Mouse (Mus musculus) layer of hippocampus, postnatal 10 days (tissue): ENCODE data around the gene Gm28374. TPM values are rescaled to one million over a fixed set of nuclear protein-coding genes. Genes with fewer than 3 reads are reported as not detected.
"Not testable (repeated sequence)": the region's sequence is repeated elsewhere in the genome, so short reads cannot be mapped to it uniquely, and the experiment has no call there.

ENCODE experiments used
- DNase-seq, 2 experiments: peaks; one replicate each; pipeline ENCODE4 v3.0.0; 2021; ENCODE audit warnings: low spot score in 2 of 2
- long read RNA-seq: library from polyadenylated mRNA; stranded (forward); transcript quantifications from one replicate; pipeline ENCODE4 v2.0.0, GENCODE M21; 2023
- total RNA-seq, 2 experiments: library from RNA; stranded (reverse); gene quantifications; 2 replicates each; pipeline ENCODE4 v1.2.3; 2021

Gene Gm28374
- total RNA-seq: under 1 TPM; 0.56 to 0.85 TPM
- long read RNA-seq: 0 reads

DNA sequence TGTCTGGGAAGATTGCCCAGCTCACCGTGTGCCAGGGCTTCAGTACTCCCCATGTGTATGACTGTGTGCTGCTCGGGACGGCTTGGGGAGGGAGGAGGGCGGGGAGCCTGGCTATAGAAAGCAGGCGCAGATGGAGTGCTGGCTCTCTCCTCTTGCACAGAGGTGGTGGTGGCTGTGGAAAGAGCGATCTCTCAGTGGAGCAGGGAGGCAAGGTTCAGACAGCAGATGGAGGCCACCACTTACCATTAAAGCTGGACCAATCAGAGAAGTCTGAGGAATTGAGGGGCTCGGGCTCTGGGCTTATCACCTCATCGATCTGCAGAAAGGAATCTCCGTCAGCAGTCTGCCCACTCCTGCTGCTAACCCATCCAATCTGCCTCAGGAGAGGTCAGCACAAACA lies at the start of gene Gm28374:
Gene Gm28374 (minus strand): TSS at position 101 of the 400 bp plus-strand sequence.
- DNase-seq: no peak

DNA sequence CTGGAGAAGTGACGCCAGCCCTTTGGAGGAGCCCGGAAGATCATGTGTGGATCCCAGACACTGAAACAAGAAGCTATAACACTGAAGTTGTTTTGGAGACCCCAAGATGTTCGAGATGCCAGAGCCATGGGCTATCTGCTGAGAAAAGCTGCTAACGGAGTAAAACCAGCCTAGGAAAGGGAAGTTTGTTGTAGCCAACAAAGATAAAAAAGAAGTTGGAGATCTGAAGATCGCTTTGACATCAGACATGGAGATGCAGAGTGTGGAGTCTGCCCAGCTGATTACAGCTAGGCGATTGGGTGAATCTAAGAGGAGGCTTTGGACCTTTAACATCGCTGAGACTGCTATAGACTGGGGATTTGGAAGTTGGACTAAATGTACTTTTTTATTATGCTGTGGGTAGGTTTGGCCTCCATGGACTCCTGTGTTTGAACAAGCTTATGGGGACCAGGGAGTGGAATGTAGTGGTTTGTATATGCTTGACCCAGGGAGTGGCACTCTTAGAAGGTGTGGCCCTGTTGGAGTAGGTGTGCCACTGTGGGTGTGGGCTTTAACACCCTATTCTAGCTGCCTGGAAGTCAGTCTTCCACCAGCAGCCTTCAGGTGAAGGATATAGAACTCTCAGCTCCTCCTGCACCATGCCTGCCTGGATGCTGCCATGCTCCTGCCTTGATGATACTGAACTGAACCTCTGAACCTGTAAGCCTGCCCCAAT lies 48.5 kb upstream of the Gm28374 start:
- DNase-seq: not testable (repeated sequence)

DNA sequence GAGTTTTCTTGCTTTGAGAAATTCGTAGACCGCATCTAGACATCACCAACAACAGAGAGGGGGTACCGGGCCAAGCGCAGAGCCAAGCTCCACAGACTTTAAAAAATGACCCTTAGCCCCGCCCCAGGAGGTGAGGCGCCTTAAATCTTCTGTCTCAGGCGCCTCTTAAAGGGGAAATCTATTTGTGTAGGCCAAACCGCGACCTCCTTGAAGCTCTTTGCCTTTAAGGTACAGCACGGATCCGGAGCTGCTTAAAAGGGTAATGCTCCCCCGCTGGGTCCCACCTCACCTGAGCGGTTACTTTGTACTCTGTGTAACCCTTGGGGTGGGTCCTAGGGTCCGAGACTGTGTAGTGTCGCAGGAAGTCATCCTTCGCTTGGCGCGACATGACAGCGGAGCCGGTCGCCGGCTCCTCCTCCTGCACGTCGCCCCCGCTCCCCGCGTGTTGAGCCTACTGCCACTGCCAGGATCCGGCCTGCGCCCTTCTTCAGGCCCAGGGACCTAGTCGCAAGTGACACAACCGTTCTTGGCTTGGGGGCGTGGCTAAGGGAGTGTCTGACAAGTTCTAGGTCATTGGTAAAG lies 45.8 kb upstream of the Gm28374 start, which contains the start of gene Snx15:
Gene Snx15 (minus strand): TSS at position 545 of the 582 bp plus-strand sequence.
- peak; percentile 92 to 93 for DNase-seq

DNA sequence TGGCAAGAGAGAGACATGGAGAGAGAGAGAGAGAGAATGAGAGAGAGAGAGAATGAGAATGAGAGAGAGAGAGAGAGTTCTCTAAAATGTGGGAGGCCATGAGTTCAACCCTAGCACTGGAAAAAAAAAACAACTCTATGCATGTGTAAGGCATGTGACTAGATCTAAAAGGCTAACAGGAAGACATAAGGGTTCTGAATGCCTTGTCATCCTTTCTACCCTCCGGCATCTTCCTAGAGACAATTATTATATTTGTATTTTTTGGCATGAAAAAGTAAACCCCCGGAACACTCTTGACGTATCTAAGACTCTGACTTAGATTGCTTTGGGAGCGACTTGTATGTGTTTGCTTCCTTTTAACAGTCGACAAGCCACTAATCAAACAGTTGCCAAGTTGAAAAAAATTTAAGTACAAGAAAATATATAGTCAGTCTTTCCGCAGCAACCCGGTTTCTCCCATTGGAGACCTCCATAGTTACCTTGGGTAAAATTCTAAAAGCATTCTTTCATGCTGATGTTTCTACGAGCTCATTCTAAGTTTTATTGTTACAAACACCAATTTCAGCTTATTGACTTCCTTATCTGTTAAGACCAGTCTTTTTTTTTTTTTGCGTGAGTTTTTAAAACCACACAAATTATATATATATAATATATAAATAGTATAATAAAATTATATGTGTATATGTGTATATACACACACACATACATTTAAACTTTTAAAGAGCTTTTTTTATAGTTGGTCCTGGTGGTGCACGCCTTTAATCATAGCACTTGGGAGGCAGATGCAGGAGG lies 44.9 kb upstream of the Gm28374 start:
- DNase-seq: no peak

DNA sequence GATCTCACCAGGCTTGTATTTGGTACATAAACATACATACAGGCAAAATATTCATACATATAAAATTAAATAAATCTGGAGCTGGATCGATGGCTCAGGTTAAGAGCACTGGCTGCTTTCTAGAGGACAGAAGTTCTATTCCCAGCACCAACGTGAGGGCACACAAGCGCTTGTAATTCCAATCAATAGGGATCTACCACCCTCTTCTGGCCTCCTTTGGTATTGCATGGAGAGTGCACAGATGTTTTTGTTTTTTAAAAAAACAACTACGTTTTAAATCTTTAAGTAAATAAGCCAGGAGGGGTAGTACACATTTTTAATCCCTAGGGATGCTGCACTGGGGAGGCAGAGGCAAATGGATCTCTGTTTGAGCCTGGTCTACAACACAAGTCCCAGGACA lies 44.2 kb upstream of the Gm28374 start:
- DNase-seq: peak in 1 of 2 experiments; percentile 44

DNA sequence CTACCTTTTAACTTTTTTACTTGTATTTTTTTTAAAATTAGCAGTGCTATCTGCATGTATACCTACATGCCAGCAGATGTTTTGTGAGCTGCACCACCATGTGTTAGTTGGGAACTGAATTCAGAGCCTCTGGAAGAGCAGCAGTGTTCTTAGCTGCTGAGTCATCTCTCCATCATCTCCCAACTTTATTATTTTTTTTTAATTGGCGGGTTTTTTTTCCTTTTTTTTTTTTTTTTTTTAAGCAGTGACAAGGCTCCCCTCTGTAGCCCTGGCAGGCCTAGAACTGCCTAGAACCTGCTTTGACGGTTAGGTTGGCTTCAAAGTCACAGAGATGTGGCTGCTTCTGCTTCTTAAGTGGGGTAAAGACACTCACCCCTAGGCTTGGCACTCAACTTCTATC lies 42.8 kb upstream of the Gm28374 start:
- no peak for DNase-seq

DNA sequence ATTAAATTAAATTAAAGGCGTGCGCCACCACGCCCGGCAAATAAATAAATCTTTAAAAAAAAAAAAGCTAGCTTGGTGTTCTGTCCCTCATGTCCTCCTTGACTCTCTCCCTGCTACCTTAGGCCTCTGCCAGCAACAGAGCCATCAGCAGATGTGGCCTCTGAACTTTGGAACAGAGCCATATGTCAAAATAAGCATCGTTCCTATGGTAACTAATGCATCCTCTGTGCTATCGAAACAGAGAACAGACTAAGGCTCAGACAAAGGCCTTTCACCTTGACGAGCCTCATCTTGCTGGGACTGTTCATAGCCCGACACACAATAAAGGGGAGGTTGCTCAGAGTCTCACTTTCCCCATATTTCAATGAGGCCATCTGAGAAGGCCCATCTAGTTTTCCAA lies 41.3 kb upstream of the Gm28374 start:
- DNase-seq: no peak

DNA sequence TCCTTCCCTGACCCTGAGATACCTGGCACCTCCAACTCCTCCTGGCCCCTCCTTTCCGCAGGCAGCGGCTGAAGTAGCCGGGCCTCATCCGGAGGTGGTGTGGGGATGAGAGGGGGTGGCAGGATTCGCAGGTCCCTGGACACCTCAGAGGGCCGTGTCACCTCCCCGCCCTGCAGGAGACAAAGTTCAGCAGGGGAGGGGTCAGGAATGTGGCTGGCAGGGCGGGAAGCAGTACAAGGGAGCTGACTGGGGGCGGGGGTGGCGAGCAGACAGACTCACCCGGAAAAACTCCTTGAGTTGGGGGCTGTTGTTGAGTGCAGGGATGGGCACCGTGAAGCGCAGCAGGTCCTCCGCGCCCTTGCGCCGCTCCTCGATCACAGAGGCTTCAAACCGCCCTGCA lies 39.7 kb upstream of the Gm28374 start:
- no peak for DNase-seq

DNA sequence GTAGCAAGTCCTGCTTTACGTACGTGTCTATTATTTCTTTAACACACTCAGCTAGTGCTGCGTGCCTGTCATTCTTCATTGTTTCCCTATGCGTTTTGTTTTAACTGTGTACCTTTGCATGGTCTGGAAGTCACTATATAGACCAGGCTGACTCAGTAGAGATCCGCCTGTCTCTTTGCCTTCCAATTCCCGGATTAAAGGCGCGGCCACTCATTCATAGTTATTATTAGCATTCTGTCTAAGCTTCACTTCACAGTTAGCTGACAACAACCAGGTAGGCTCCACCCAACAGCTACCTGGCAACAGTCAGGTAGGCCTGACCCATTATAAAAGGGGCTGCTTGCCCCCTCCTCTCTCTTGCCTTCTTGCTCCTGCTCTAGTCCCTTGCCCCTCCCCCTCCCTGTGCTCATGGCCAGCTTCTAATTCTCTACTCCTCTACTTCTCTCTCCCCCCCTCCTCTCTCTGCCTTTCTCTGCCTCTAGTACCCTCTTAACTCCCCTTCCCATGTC lies 36.7 kb upstream of the Gm28374 start:
- no peak for DNase-seq

DNA sequence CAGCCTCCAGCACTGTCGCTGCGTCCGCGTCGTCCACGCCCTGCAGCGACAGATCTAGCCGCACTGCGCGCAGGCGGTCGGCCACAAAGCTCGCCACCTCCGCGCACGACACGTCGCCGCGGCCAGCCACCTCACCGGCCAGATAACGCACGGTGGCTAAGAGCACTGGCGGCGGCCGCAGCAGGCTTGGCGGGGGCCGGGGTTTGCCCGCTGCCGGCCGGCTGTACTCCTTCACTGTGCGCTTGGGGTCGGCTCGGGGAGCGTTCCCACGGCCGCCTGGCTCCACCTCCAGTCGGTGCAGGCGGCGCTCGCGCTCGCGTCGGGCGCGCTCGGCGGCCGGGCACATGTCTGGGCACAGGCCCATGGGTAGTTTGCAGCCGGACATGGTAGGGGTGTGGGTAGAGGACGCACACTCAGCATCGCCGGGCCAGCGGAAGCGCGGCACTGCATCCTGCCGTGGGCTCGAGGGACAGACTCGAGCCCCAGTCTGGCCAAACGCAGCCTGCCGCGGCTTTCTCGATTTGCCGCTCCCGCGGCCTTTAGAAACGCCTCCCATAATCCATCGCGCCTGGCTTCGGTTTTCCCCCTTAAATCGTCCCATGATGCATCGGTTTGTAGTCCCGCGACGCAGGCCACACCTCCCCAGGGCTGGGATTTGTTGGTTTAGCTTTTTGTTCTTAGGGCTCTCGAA lies 36.1 kb upstream of the Gm28374 start, which contains the start of gene Sac3d1:
Gene Sac3d1 (minus strand): TSS at position 665 of the 691 bp plus-strand sequence.
- peak; percentile 83 to 89 for DNase-seq

DNA sequence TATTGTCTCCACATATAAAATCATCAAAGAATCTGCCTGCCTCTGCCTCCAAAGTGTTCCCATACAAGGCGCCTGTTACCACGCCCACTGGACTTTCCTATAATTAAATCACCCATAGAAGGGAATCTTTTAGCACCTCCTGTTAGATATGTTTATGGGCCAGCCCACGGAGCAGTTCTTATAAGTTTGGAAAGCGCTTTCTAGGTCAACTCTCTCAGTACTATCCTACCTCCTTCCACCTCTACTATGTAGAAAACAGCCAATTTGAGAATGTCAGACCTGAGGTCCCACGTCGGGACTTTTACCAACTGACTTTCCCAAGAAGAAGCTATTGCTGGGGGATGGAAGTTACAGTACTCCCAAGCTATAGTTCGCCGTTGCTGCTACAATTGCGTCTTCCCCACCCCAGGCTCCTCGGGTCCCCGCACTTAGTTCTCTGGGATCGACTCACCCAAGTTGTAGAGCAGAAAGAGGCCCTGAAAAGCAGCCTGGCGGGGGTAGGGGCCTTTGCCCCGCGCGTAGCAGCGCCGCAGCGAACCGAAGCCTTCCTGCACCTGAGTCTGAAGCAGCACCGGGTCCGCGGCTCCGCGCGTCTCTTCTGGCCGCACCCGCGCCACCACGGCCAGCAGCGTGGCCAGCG lies 35.4 kb upstream of the Gm28374 start:
- DNase-seq: no peak

DNA sequence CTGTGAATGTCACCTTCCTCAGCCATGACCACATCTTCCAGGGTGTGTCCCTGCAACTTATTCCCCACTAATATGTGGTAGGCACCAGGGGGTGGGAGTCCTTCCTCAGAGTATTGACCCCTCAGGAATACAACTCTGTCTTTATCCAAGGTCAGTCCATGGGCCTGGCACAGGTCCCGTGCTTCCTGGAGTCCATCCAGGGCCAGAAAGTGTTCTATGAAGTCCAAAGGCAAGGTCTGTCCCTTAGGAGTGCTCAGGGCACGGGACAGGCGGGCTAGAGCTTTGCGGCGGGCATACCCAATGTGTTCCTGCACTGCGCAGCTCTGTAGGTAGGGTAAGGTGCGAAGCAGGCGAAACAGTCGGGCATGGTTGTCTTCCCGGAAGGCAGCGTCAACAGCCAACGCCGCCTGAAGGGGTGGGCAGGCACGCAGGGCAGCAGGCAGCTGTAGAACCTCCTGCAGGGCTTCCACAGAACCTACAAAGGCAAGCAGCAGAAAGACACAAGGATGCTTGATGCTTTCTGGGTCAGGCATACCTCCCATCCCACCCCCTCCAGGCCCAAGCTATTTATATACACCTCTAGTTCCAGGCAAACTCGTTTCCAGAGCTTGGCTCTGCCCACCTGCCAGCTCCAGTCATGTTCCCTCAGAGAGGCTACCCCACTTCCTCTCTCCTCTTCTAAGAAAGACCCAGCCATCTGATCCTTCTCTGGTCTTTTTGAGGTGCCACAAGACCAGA lies 34.2 kb upstream of the Gm28374 start:
- no peak for DNase-seq

DNA sequence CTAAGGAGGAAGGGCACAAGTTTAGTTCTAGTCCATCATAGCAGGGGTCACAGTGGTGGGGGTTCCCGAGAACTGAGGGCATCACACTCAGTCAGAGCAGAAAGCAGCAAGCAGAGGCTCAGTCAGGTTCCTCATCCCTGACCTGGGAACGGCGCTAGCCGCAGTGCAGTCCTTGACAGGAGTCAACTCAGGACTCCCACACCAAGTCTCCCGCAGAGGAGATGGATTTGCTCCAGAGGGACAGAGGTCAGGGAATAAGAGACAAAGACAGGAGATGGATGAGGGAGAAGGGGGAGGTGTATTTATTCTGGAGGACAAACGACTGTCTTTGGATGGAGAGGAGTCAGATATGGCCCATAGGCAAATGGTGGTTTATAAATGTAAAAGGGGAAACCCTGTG lies 31.1 kb upstream of the Gm28374 start:
- no peak for DNase-seq

DNA sequence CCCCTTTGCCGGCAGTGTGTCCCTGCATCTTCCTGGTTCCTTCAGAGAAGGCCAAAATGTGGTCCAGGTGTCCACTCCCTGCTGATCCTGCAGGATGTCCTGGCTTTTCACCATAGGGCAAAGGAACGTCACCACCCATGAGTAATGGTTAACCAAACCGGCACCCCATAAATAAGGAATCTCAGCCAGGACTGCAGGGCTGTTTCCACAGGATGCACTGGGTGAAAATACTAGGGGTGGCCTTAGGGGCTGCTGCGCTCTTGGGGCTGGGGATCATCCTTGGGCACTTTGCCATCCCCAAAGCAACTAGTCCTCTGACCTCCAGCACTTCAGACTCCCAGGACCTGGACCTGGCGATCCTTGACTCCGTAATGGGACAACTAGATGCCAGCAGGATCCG lies 23.5 kb upstream of the Gm28374 start, which contains the start of gene Naaladl1:
Gene Naaladl1 (plus strand): TSS at position 197 of the 400 bp plus-strand sequence.
- DNase-seq: no peak

DNA sequence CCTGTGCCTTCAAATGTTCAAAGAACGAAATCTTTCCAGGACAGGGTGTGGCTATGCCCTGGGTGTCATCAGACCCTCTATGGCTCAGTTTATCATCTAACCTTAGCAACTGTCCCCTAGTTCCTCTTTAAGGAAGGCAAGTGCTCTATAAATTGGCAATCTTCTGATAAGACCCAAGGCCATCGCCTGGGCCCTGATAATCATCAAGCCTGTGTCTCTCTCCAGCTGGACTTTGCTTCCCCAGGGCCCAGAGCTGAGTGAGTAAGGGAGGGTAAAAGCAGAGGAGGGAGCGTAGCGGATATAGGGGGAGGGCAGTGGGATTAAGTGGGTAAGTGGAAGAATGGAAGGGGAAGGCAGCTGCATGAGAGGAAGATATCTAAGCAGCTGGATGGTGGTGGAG lies 22.4 kb upstream of the Gm28374 start:
- DNase-seq: no peak

DNA sequence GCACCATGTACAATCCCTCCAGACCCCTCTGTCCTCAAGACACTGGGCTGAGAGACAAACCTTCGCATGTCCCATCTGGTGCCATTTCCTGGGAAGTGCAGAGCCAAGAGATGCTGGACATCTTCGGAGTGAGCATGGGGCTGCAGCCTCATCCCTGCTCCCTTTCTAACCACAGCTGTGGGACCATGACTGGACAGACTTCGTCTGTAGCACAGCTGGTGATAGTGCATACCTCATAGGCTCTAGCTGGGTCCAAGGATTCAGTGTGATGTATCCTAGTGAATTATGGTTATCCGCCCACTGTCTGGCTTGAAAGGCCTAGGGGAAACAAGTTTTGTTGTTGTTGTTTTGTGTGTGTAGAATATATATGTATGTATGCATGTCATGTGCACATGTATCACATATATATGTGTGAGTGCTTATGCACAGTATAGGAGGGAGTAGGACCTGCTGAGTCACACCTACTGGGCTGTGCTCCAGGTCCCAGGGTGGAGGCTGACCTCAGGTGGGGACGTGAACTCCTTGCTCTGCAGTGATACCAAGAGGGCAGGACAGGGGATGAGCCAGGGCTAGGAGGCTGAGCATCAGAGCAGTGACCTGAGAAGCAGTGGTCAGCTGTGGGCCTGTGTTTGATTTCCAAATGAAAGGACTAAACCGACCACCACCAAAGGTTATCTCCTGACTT lies 20.3 kb upstream of the Gm28374 start:
- DNase-seq: no peak

DNA sequence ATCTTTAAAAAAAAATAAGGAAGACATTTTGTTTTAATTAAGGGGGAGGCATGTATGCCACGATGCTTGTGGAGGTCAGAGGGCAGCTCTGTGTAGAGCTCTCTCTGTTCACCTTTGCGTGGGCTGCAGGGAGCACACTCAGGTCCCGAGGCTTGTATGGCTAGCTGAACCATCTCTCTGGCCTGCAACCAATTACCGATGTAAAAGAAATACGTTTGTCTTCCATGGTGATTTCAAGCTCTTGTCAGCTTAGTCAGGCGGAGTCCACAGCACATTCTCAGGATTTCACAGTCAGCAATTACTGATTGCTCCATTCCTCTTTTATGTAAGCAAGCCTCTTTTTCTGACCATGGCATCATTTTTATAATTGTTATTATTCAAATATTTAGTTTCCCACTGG lies 19.1 kb upstream of the Gm28374 start:
- no peak for DNase-seq

DNA sequence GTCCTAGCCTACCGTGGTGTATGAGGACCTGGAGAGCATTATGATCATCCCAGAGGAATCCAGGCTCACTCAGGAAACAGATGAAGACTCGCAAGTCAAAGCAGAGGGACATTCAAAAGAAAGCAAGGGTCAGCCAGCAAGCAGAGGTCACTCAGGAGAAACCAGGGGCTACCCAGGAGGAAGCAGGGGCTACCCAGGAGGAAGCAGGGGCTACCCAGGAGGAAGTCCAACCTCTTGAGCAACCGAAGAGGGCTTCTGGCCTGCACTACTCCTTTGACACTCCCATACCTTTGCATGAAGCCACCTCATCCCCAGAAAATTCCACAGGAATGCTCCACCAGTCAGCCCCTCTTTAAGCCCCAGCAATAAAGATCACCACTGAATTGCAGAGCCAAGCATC lies 15.8 kb upstream of the Gm28374 start:
- no peak for DNase-seq

DNA sequence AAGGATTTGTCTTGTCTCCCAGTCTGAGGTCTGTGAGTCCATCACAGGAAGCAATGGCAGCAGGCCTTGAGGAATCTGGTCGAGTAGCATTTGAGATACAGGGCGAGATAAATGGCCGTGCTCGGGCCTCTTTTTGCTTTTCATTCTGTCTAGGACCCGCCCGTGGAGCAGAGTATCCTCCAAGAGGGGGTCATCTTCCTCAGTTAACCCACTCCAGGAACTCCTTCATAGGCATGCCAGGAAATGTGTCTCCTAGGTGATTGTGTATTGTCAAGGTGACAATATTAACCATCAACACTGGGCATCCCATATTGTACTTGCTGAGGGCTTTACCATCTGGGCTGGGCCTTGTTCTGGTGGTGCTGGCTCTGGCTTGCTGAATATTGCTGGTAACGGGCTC lies 12.1 kb upstream of the Gm28374 start, which contains the start of gene AC131692.1:
Gene AC131692.1 (plus strand): TSS at position 301 of the 400 bp plus-strand sequence.
- DNase-seq: no peak
